Mouse (Mus musculus): ENCODE measurements around the gene Hspa5. TPM values are rescaled to one million over a fixed set of nuclear protein-coding genes. Genes with fewer than 3 reads are reported as not detected.

The Hspa5 gene
- total RNA-seq (2023) = 500 TPM

GRCm38 (mm10) chr2:34771368-34772226, at the start of gene Hspa5:
Hspa5 (plus strand) TSS chr2:34771970.

GRCm38 (mm10) chr2:34754551-34755358, 17.0 kb upstream of the Hspa5 start, which contains the start of gene Gapvd1:
Gapvd1 (minus strand) TSS chr2:34755232.

GRCm38 (mm10) chr2:34799357-34800256, 27.8 kb downstream of the Hspa5 start, which contains the start of gene Rabepk:
Rabepk (minus strand) TSS chr2:34799912.

GRCm38 (mm10) chr2:34825827-34826459, 54.2 kb downstream of the Hspa5 start, which contains the start of gene Fbxw2:
Fbxw2 (minus strand) TSS chr2:34826311.

Other genes starting within 250 kb of the Hspa5 start
- gene Gapvd1, start 16.7 kb upstream of the Hspa5 start, total RNA-seq (2023) = 110 TPM
- gene Rabepk, start 27.9 kb downstream of the Hspa5 start, total RNA-seq (2023) = 16.4 TPM
- gene Fbxw2, start 54.3 kb downstream of the Hspa5 start, total RNA-seq (2023) = 100 TPM
- gene Gm34653, start 61.0 kb downstream of the Hspa5 start, total RNA-seq (2023) = not detected
- not detected for gene Cutal, start 102.4 kb downstream of the Hspa5 start, total RNA-seq (2023)
- gene Psmd5, start 103.0 kb downstream of the Hspa5 start, total RNA-seq (2023) = 28.4 TPM
- gene Phf19, start 142.1 kb downstream of the Hspa5 start, total RNA-seq (2023) = 3.3 TPM
- 218 TPM for gene Traf1, start 189.8 kb downstream of the Hspa5 start, total RNA-seq (2023)